9 mouse cellular contexts compared by ENCODE assay signal in genomic region chr1:64809085-64809484, GRCm38 (mm10).
DNase-seq lines count a peak whose midpoint lies in the region; ATAC-seq and TF ChIP-seq lines count a peak whose summit lies in the region.
"Had no signal": no experiment of that assay in that cellular context is flagged by ENCODE, and none has a peak within 500 bp of the region (broad histone marks: within the 10 kb centered on the region; RNA-seq: fewer than 3 reads in every experiment).

No protein-coding gene starts in this region.

- no peaks in the 10 kb centered on the region for H3K36me3 ChIP-seq in liver, adult 2 months (ENCODE audit: control insufficient read depth, insufficient read depth, low read length)
- H3K36me3 ChIP-seq in liver, embryonic 12.5 days = no peaks in the 10 kb centered on the region
- H3K36me3 ChIP-seq in heart, embryonic 16.5 days (ENCODE audit: control insufficient read depth, insufficient read depth) = no peaks in the 10 kb centered on the region
- no peaks in the 10 kb centered on the region for H3K36me3 ChIP-seq in limb, embryonic 13.5 days
- no peaks in the 10 kb centered on the region for H3K36me3 ChIP-seq in stomach, postnatal 0 days (ENCODE audit: control insufficient read depth, insufficient read depth, low read length)
- H3K36me3 ChIP-seq: G1E had no signal

- H3K4me1 ChIP-seq in liver, adult 2 months (ENCODE audit: control insufficient read depth, insufficient read depth, low read length) = no peaks in the 10 kb centered on the region
- H3K4me1 ChIP-seq in liver, embryonic 12.5 days = peaks cover 17% of the 10 kb centered on the region
- H3K4me1 ChIP-seq in heart, embryonic 16.5 days (ENCODE audit: control insufficient read depth, insufficient read depth, low read length) = peaks cover 15% of the 10 kb centered on the region
- H3K4me1 ChIP-seq in limb, embryonic 13.5 days = peaks cover 21% of the 10 kb centered on the region
- no peaks in the 10 kb centered on the region for H3K4me1 ChIP-seq in stomach, postnatal 0 days (replicated peaks; ENCODE audit: control insufficient read depth, insufficient read depth)

- no peak for ATAC-seq in liver, embryonic 12.5 days
- peak; percentile 91 for ATAC-seq in heart, embryonic 16.5 days (replicated peaks; ENCODE audit: extremely low read depth, insufficient read depth, low FRiP score)
- peak; percentile 86 for ATAC-seq in limb, embryonic 13.5 days (ENCODE audit: low FRiP score, low read depth)
- peak; percentile 98 for ATAC-seq in stomach, postnatal 0 days (ENCODE audit: low FRiP score, low TSS enrichment)
- ATAC-seq in megakaryocyte-erythroid progenitor cell, adult 5-6 weeks (replicated peaks; ENCODE audit: low FRiP score, low TSS enrichment, poor library complexity, severe bottlenecking) = no peak

- no peaks in the 10 kb centered on the region for H3K79me2 ChIP-seq in liver, adult 2 months (ENCODE audit: control insufficient read depth, insufficient read depth, low read length)

- H3K4me3 ChIP-seq in liver, adult 2 months (ENCODE audit: insufficient read depth, low read depth, low read length) = no peak overlapping the region
- no peak overlapping the region for H3K4me3 ChIP-seq in liver, embryonic 12.5 days
- no peak overlapping the region for H3K4me3 ChIP-seq in heart, embryonic 16.5 days (ENCODE audit: low read length)
- H3K4me3 ChIP-seq in limb, embryonic 13.5 days = no peak overlapping the region
- H3K4me3 ChIP-seq in stomach, postnatal 0 days (ENCODE audit: low read depth, low read length) = no peak overlapping the region

- TF ChIP-seq POLR2A in liver, adult 2 months (IDR thresholded peaks at IDR 0.05; ENCODE audit: extremely low read depth, insufficient read depth, low read length) = no peak

- no peak overlapping the region for H3K27ac ChIP-seq in liver, adult 2 months (replicated peaks; ENCODE audit: insufficient read depth, low read depth, low read length)
- H3K27ac ChIP-seq in liver, embryonic 12.5 days = no peak overlapping the region
- peak overlapping the region; percentile 72 for H3K27ac ChIP-seq in heart, embryonic 16.5 days (ENCODE audit: low read length)
- H3K27ac ChIP-seq in limb, embryonic 13.5 days = peak overlapping the region; percentile 22; the same call in 1 of the 2 replicates
- peak overlapping the region; percentile 70 for H3K27ac ChIP-seq in stomach, postnatal 0 days (replicated peaks)

- H3K9ac ChIP-seq in liver, adult 2 months (ENCODE audit: low read depth, low read length) = no peak overlapping the region
- H3K9ac ChIP-seq in liver, embryonic 12.5 days = no peak overlapping the region
- no peak overlapping the region for H3K9ac ChIP-seq in heart, embryonic 16.5 days (ENCODE audit: low read length)
- H3K9ac ChIP-seq in limb, embryonic 13.5 days = no peak overlapping the region
- H3K9ac ChIP-seq in stomach, postnatal 0 days (ENCODE audit: low read length) = no peak overlapping the region

- no peaks in the 10 kb centered on the region for H3K27me3 ChIP-seq in liver, adult 2 months (ENCODE audit: control insufficient read depth, insufficient read depth, low read length)
- no peaks in the 10 kb centered on the region for H3K27me3 ChIP-seq in liver, embryonic 12.5 days (replicated peaks)
- no peaks in the 10 kb centered on the region for H3K27me3 ChIP-seq in heart, embryonic 16.5 days (ENCODE audit: control insufficient read depth, insufficient read depth, low read length)
- no peaks in the 10 kb centered on the region for H3K27me3 ChIP-seq in limb, embryonic 13.5 days
- no peaks in the 10 kb centered on the region for H3K27me3 ChIP-seq in stomach, postnatal 0 days (ENCODE audit: control insufficient read depth, insufficient read depth, low read length)

- no peak for TF ChIP-seq EP300 in stomach, postnatal 0 days (optimal IDR thresholded peaks at IDR 0.05)

- no peaks in the 10 kb centered on the region for H3K9me3 ChIP-seq in liver, embryonic 12.5 days (replicated peaks)
- no peaks in the 10 kb centered on the region for H3K9me3 ChIP-seq in heart, embryonic 16.5 days (replicated peaks; ENCODE audit: control insufficient read depth, low read length)
- no peaks in the 10 kb centered on the region for H3K9me3 ChIP-seq in limb, embryonic 13.5 days
- no peaks in the 10 kb centered on the region for H3K9me3 ChIP-seq in stomach, postnatal 0 days (ENCODE audit: control insufficient read depth, low read length)
- H3K9me3 ChIP-seq: G1E had no signal

- DNase-seq in liver, adult 2 months (ENCODE audit: extremely low read depth, low read depth, low spot score) = peak; percentile 80
- DNase-seq in stomach, postnatal 0 days (ENCODE audit: low spot score) = peak; percentile 70
- DNase-seq in adrenal gland, postnatal 14 days = no peak
- DNase-seq in c-Kit-positive CD71-positive TER-119-positive erythroid progenitor cells, embryonic 14.5 days (ENCODE audit: low spot score) = no peak

- H3K4me2 ChIP-seq in liver, embryonic 12.5 days = no peak overlapping the region
- H3K4me2 ChIP-seq in heart, embryonic 16.5 days (ENCODE audit: low read depth, low read length) = no peak overlapping the region
- no peak overlapping the region for H3K4me2 ChIP-seq in limb, embryonic 13.5 days (replicated peaks)
- H3K4me2 ChIP-seq in stomach, postnatal 0 days (replicated peaks; ENCODE audit: low read depth) = no peak overlapping the region

- WGBS in liver, adult 2 months = 31% methylated on average over 2 of the region's 2 CpGs
- 86% methylated on average over 2 of the region's 2 CpGs for WGBS in liver, embryonic 12.5 days (ENCODE audit: insufficient replicate concordance)
- 26% methylated on average over 2 of the region's 2 CpGs for WGBS in heart, embryonic 16.5 days
- WGBS in limb, embryonic 13.5 days = 29% methylated on average over 2 of the region's 2 CpGs
- WGBS in stomach, postnatal 0 days = 23% methylated on average over 2 of the region's 2 CpGs

- TF ChIP-seq CTCF in liver, adult 2 months (IDR thresholded peaks at IDR 0.05; ENCODE audit: low read depth, low read length) = no peak
- TF ChIP-seq CTCF in stomach, postnatal 0 days (IDR thresholded peaks at IDR 0.05; ENCODE audit: low read depth) = peak; percentile 38

Comparison
In these comparisons a context has a peak if more than half of its experiments do, and no peak if none do; other contexts are left out.
1. DNase-seq: peak in liver, adult 2 months (single experiment) and stomach, postnatal 0 days (single experiment); none in adrenal gland, postnatal 14 days (single experiment) and c-Kit-positive CD71-positive TER-119-positive erythroid progenitor cells, embryonic 14.5 days (single experiment).
2. H3K27ac ChIP-seq: peak in heart, embryonic 16.5 days (single experiment), limb, embryonic 13.5 days (single experiment) and stomach, postnatal 0 days (single experiment); none in liver, adult 2 months (single experiment) and liver, embryonic 12.5 days (single experiment).
3. ATAC-seq: peak in heart, embryonic 16.5 days (single experiment), limb, embryonic 13.5 days (single experiment) and stomach, postnatal 0 days (single experiment); none in liver, embryonic 12.5 days (single experiment) and megakaryocyte-erythroid progenitor cell, adult 5-6 weeks (single experiment).